ENCODE assay signal across 14 mouse cellular contexts in the genomic region with DNA sequence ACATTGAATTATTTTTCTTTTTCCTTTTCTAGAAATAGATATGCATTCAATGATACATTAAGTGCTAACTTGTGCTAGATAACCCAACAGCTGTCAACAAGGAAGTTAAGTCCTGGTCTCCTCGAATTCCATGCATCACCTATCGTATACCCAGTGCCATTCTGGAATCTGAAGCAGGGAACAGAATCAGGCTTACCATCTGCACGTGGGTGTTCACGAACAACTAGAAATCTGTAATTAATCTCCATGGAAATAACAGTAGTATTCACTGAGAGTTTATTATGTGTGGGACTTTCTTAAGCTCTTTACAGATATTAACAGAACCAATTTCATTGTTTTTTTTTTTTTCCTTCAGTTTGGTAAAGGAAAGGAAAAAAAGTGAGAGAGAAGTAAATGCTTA.
A peak's percentile ranks its signal among the peaks of the same experiment; 100 is the strongest.
DNase-seq lines count a peak whose midpoint lies in the region.
"Had no signal": no experiment of that assay in that cellular context is flagged by ENCODE, and none has a peak within 500 bp of the region (broad histone marks: within the 10 kb centered on the region; RNA-seq: fewer than 3 reads in every experiment).

No protein-coding gene starts in this region.

- peak; percentile 13 for DNase-seq in layer of hippocampus, adult 11-12 months (ENCODE audit: low spot score)
- no peak for DNase-seq in layer of hippocampus, postnatal 36 days
- peak; percentile 29 for DNase-seq in layer of hippocampus, adult 9-11 months
- no peak for DNase-seq in layer of hippocampus, postnatal 10 days (ENCODE audit: low spot score in 2 of 2)
- DNase-seq in brain, adult 2 months (ENCODE audit: low read depth, low spot score) = peak; percentile 34
- no peak for DNase-seq in lung, postnatal 4 days
- DNase-seq: adrenal gland, adult 2 months; adrenal gland, adult 8-10 months; adrenal gland, postnatal 25 days; B cell, adult 2 months; cerebellum, adult 11 months; cerebellum, adult 11-12 months; cerebellum, adult 18-20 months; cerebellum, adult 2 months had no signal

Comparison
In these comparisons a context has a peak if more than half of its experiments do, and no peak if none do; other contexts are left out.
1. DNase-seq: peak in layer of hippocampus, adult 11-12 months (single experiment), layer of hippocampus, adult 9-11 months (single experiment) and brain, adult 2 months (single experiment); none in layer of hippocampus, postnatal 36 days (0 of 2), layer of hippocampus, postnatal 10 days (0 of 2) and lung, postnatal 4 days (0 of 2).